In the genomic region with DNA sequence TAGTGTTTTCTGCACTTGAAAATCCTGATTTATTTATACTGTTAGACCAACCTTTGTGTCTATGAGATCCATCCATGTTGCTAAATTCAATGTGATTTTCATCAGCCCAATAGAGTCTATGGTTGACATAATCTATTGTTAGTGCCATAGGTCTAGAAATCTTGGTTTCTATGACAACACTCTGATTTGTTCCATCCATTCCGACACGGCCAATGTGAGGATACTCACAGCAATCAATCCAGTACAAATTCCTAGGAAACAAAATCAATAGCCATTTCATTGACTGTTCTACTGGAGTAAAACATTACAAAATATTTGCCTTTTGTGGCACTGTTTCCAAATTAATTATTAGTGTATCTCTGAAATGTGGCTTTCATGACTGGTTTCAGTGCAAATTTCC, we compare ENCODE assay signal across 19 mouse cellular contexts.
DNase-seq lines count a peak whose midpoint lies in the region; ATAC-seq and TF ChIP-seq lines count a peak whose summit lies in the region.
"Had no signal": no experiment of that assay in that cellular context is flagged by ENCODE, and none has a peak within 500 bp of the region (broad histone marks: within the 10 kb centered on the region; RNA-seq: fewer than 3 reads in every experiment).

No protein-coding gene starts in this region.

- peak; percentile 4 for DNase-seq in forebrain, embryonic 14.5 days (ENCODE audit: low spot score)
- no peak for DNase-seq in forebrain, embryonic 10.5 days (ENCODE audit: extremely low spot score, low spot score)
- DNase-seq in midbrain, embryonic 14.5 days = peak; percentile 38
- peak; percentile 22 for DNase-seq in brain, embryonic 14.5 days (ENCODE audit: low read depth)
- peak; percentile 2 for DNase-seq in mesoderm, embryonic 11.5 days (ENCODE audit: low read depth, low spot score)
- DNase-seq: adrenal gland, adult 2 months; adrenal gland, postnatal 25 days; cerebellum, adult 2 months; cerebellum, postnatal 10 days; forebrain, postnatal 0 days; gastrocnemius, postnatal 14 days; heart, adult 2 months; heart, postnatal 14 days had no signal

- H3K9me3 ChIP-seq in forebrain, embryonic 14.5 days (replicated peaks; ENCODE audit: control insufficient read depth, low read length) = no peaks in the 10 kb centered on the region
- H3K9me3 ChIP-seq in forebrain, embryonic 10.5 days = no peaks in the 10 kb centered on the region
- H3K9me3 ChIP-seq in midbrain, embryonic 14.5 days (ENCODE audit: control insufficient read depth, low read length) = no peaks in the 10 kb centered on the region
- H3K9me3 ChIP-seq in midbrain, embryonic 15.5 days = no peaks in the 10 kb centered on the region
- H3K9me3 ChIP-seq: embryonic facial prominence, embryonic 10.5 days; heart, embryonic 15.5 days; hindbrain, embryonic 13.5 days had no signal

- no peak for TF ChIP-seq CTCF in brain, embryonic 14.5 days (IDR thresholded peaks at IDR 0.05; ENCODE audit: borderline replicate concordance, extremely low read depth, insufficient read depth, insufficient read length)

- no peak overlapping the region for H3K4me3 ChIP-seq in forebrain, embryonic 14.5 days (ENCODE audit: low read depth, low read length)
- H3K4me3 ChIP-seq in forebrain, embryonic 10.5 days = no peak overlapping the region
- no peak overlapping the region for H3K4me3 ChIP-seq in midbrain, embryonic 14.5 days (replicated peaks; ENCODE audit: low read depth, low read length)
- H3K4me3 ChIP-seq in midbrain, embryonic 15.5 days = no peak overlapping the region
- H3K4me3 ChIP-seq: embryonic facial prominence, embryonic 10.5 days; heart, adult 2 months; heart, embryonic 15.5 days; hindbrain, embryonic 13.5 days had no signal

- H3K4me1 ChIP-seq in forebrain, embryonic 14.5 days (ENCODE audit: control insufficient read depth, insufficient read depth, low read length) = no peaks in the 10 kb centered on the region
- no peaks in the 10 kb centered on the region for H3K4me1 ChIP-seq in forebrain, embryonic 10.5 days
- no peaks in the 10 kb centered on the region for H3K4me1 ChIP-seq in midbrain, embryonic 14.5 days (ENCODE audit: control insufficient read depth, insufficient read depth, low read length)
- H3K4me1 ChIP-seq in midbrain, embryonic 15.5 days = no peaks in the 10 kb centered on the region
- H3K4me1 ChIP-seq: embryonic facial prominence, embryonic 10.5 days; heart, embryonic 15.5 days; hindbrain, embryonic 13.5 days had no signal

- no peak overlapping the region for H3K4me2 ChIP-seq in forebrain, embryonic 14.5 days (ENCODE audit: low read length)
- no peak overlapping the region for H3K4me2 ChIP-seq in midbrain, embryonic 14.5 days (ENCODE audit: low read length)
- no peak overlapping the region for H3K4me2 ChIP-seq in midbrain, embryonic 15.5 days
- H3K4me2 ChIP-seq: heart, embryonic 11.5 days; heart, embryonic 15.5 days; hindbrain, embryonic 13.5 days had no signal

- 50% methylated on average over 2 of the region's 2 CpGs for WGBS in forebrain, embryonic 14.5 days
- 62% methylated on average over 2 of the region's 2 CpGs for WGBS in forebrain, embryonic 10.5 days
- 13% methylated on average over 2 of the region's 2 CpGs for WGBS in midbrain, embryonic 14.5 days
- 18% methylated on average over 2 of the region's 2 CpGs for WGBS in midbrain, embryonic 15.5 days

- H3K9ac ChIP-seq in forebrain, embryonic 14.5 days (ENCODE audit: low read length) = no peak overlapping the region
- no peak overlapping the region for H3K9ac ChIP-seq in midbrain, embryonic 14.5 days (replicated peaks; ENCODE audit: low read length)
- H3K9ac ChIP-seq in midbrain, embryonic 15.5 days = no peak overlapping the region
- H3K9ac ChIP-seq: forebrain, postnatal 0 days; heart, embryonic 15.5 days; hindbrain, embryonic 13.5 days had no signal

- H3K36me3 ChIP-seq in forebrain, embryonic 14.5 days (ENCODE audit: control insufficient read depth, insufficient read depth, low read length) = no peaks in the 10 kb centered on the region
- no peaks in the 10 kb centered on the region for H3K36me3 ChIP-seq in forebrain, embryonic 10.5 days (replicated peaks)
- H3K36me3 ChIP-seq in midbrain, embryonic 14.5 days (ENCODE audit: control insufficient read depth, insufficient read depth, low read length) = no peaks in the 10 kb centered on the region
- no peaks in the 10 kb centered on the region for H3K36me3 ChIP-seq in midbrain, embryonic 15.5 days (replicated peaks)
- H3K36me3 ChIP-seq: embryonic facial prominence, embryonic 10.5 days; heart, embryonic 15.5 days; hindbrain, embryonic 13.5 days had no signal

- no peaks in the 10 kb centered on the region for H3K27me3 ChIP-seq in forebrain, embryonic 14.5 days (replicated peaks; ENCODE audit: control insufficient read depth, insufficient read depth, low read length)
- H3K27me3 ChIP-seq in forebrain, embryonic 10.5 days (ENCODE audit: poor library complexity, severe bottlenecking) = no peaks in the 10 kb centered on the region
- H3K27me3 ChIP-seq in midbrain, embryonic 14.5 days (ENCODE audit: control insufficient read depth, insufficient read depth, low read length) = no peaks in the 10 kb centered on the region
- H3K27me3 ChIP-seq in midbrain, embryonic 15.5 days (replicated peaks) = no peaks in the 10 kb centered on the region
- H3K27me3 ChIP-seq: heart, embryonic 15.5 days; hindbrain, embryonic 13.5 days had no signal

- H3K27ac ChIP-seq in forebrain, embryonic 14.5 days (ENCODE audit: low read depth, low read length) = no peak overlapping the region
- no peak overlapping the region for H3K27ac ChIP-seq in forebrain, embryonic 10.5 days
- no peak overlapping the region for H3K27ac ChIP-seq in midbrain, embryonic 14.5 days (replicated peaks; ENCODE audit: low read depth, low read length)
- H3K27ac ChIP-seq in midbrain, embryonic 15.5 days = no peak overlapping the region
- H3K27ac ChIP-seq: embryonic facial prominence, embryonic 10.5 days; heart, adult 2 months; heart, embryonic 15.5 days; hindbrain, embryonic 13.5 days; hindbrain, postnatal 0 days had no signal

- ATAC-seq in forebrain, embryonic 14.5 days = no peak
- ATAC-seq in midbrain, embryonic 14.5 days (ENCODE audit: low FRiP score, low TSS enrichment) = no peak; the same call in 1 of the 2 replicates
- no peak for ATAC-seq in midbrain, embryonic 15.5 days (replicated peaks)
- ATAC-seq: forebrain, postnatal 0 days; hindbrain, postnatal 0 days had no signal

- TF ChIP-seq POLR2A in brain, embryonic 14.5 days (IDR thresholded peaks at IDR 0.05; ENCODE audit: borderline replicate concordance, extremely low read depth, insufficient read depth, insufficient read length, poor library complexity, severe bottlenecking) = no peak
